Mouse (Mus musculus) MEL-GATA-1-ER (cell line): ENCODE data around the gene Ppp1ca.

Experiments used
- DNase-seq: peaks from one replicate; pipeline ENCODE4 v3.0.0-alpha.2; 2012; ENCODE audit warnings: low read depth; ENCODE audit errors: extremely low read depth

Ppp1ca gene

GRCm38 (mm10) chr19:4231253-4232185 is 39.7 kb downstream of the Ppp1ca start, which contains the start of gene Pold4:
Gene Pold4 (plus strand): TSS chr19:4231899.
- DNase-seq: peak; percentile 97

GRCm38 (mm10) chr19:4232186-4232572 is 40.3 kb downstream of the Ppp1ca start:
- peak; percentile 60 for DNase-seq

- no peak for DNase-seq
These were observed 40.8 kb downstream of the Ppp1ca start for GRCm38 (mm10) chr19:4232651-4233050.

- no peak for DNase-seq
These were observed 42.7 kb downstream of the Ppp1ca start for GRCm38 (mm10) chr19:4234548-4234947.

GRCm38 (mm10) chr19:4240247-4240668 is 48.4 kb downstream of the Ppp1ca start:
- DNase-seq: no peak

GRCm38 (mm10) chr19:4242416-4242815 is 50.6 kb downstream of the Ppp1ca start:
- DNase-seq: no peak

GRCm38 (mm10) chr19:4244775-4245174 is 52.9 kb downstream of the Ppp1ca start:
- no peak for DNase-seq
